Mouse (Mus musculus): ENCODE results near the gene Bod1l.

Gene Bod1l

GRCm38 (mm10) chr5:41758671-41759639 lies 85.2 kb downstream of the Bod1l start:
- no peak for DNase-seq (ENCODE audit: low spot score in 2 of 2)

- no peak for DNase-seq (ENCODE audit: low spot score in 2 of 2)
These were observed 86.8 kb downstream of the Bod1l start for GRCm38 (mm10) chr5:41757338-41757737.

- no peak for DNase-seq (ENCODE audit: low spot score in 2 of 2)
These were observed 87.7 kb downstream of the Bod1l start for GRCm38 (mm10) chr5:41756396-41756795.

- no peak for DNase-seq (ENCODE audit: low spot score in 2 of 2)
These were observed 88.6 kb downstream of the Bod1l start for GRCm38 (mm10) chr5:41755373-41755960.

GRCm38 (mm10) chr5:41754836-41755235 lies 89.3 kb downstream of the Bod1l start:
- no peak for DNase-seq (ENCODE audit: low spot score in 2 of 2)

- DNase-seq (ENCODE audit: low spot score in 2 of 2), result no peak
These were observed 89.8 kb downstream of the Bod1l start for GRCm38 (mm10) chr5:41754226-41754775.

GRCm38 (mm10) chr5:41752721-41753120 lies 91.4 kb downstream of the Bod1l start:
- DNase-seq (ENCODE audit: low spot score in 2 of 2), result no peak

GRCm38 (mm10) chr5:41744898-41745780 lies 99.0 kb downstream of the Bod1l start:
- no peak for DNase-seq (ENCODE audit: low spot score in 2 of 2)

- DNase-seq (ENCODE audit: low spot score in 2 of 2), result no peak
These were observed 99.9 kb downstream of the Bod1l start for GRCm38 (mm10) chr5:41744234-41744633.

GRCm38 (mm10) chr5:41738817-41739216 lies 105.3 kb downstream of the Bod1l start:
- DNase-seq (ENCODE audit: low spot score in 2 of 2), result no peak

All from urinary bladder, adult 18-20 months (tissue).